Mouse (Mus musculus) macrophage (primary cell): ENCODE measurements around the gene Rpl27. TPM values are rescaled to one million over a fixed set of nuclear protein-coding genes. Genes with fewer than 3 reads are reported as not detected.
"Not testable (repeated sequence)": the region's sequence is repeated elsewhere in the genome, so short reads cannot be mapped to it uniquely, and the experiment has no call there.

ENCODE experiments used
- H3K27ac ChIP-seq: fragments of 350-480 bp; formaldehyde crosslinking; 2 replicates; pipeline ENCODE4 v1.9.0; 2021
- H3K36me3 ChIP-seq: fragments of 350-480 bp; formaldehyde crosslinking; 2 replicates; pipeline ENCODE4 v1.9.0; 2021; ENCODE audit errors: inconsistent target
- H3K4me3 ChIP-seq: fragments of 350-480 bp; formaldehyde crosslinking; 2 replicates; pipeline ENCODE4 v1.9.0; 2021; ENCODE audit errors: inconsistent target
- H3K79me2 ChIP-seq: fragments of 350-480 bp; formaldehyde crosslinking; 2 replicates; pipeline ENCODE4 v1.9.0; 2021; ENCODE audit errors: inconsistent target
- WGBS: methylation state at CpG from one replicate; pipeline ENCODE4 v1.1.7; 2026; ENCODE audit warnings: inconsistent platforms; ENCODE audit not compliant: missing documents; 5-methylcytosine and 5-hydroxymethylcytosine counted together
- polyA plus RNA-seq: library from polyadenylated mRNA; stranded (reverse); fragments of 250-400 nt; gene quantifications from 3 replicates; pipeline ENCODE4 v1.2.4, GENCODE M21; 2018; ENCODE audit warnings: inconsistent platforms

Gene Rpl27
- polyA plus RNA-seq, 1 experiment from 2014 or later = 158 TPM

DNA sequence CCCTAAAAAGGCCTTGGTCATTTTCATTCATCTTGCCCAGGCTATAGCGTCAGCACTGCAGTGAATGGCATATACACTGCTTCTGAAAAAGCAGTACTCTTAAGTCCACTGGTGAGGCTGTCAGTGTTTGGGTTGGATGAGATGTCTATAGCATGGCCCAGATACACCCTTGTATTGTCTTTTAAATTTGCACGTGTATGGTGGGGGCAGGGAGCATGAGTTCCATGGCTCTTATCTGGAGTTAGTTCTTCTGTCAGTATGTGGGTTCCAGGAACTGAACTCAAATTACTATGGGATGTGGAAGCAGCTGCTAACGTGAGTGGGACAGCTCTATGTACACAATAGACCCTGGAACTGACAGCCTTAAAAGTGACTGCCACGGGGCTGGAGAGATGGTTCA lies 6.3 kb upstream of the Rpl27 start:
- Histone ChIP-seq H3K4me3 (no peak overlapping the region), H3K36me3 (peaks cover 35% of the 10 kb centered on the region), H3K27ac (no peak overlapping the region), H3K79me2 (no peaks in the 10 kb centered on the region)
- 85% methylated on average over 4 of the region's 4 CpGs for WGBS

DNA sequence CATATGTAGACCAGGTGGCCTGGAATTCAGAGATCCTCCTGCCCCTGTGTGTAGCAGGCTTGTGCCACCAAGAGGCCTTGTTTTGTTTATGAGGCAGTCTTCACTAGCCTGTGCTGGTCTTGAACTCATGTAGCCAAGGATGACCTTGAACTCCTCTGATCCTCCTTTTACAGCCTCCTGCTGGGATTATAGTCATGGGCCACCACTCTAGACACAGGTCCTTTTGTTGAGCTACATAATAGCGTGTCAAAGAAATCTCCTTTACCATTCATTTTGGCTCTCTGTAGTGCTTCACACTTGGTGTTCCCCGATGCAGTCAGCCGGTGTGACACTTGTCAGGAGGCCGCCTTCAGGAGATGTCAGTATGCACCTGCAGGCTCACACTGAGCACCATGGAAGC lies 5.2 kb upstream of the Rpl27 start:
- Histone ChIP-seq H3K4me3 (no peak overlapping the region), H3K27ac (no peak overlapping the region), H3K79me2 (no peaks in the 10 kb centered on the region), H3K36me3 (peaks cover 24% of the 10 kb centered on the region)
- WGBS = 98% methylated on average over 4 of the region's 4 CpGs

DNA sequence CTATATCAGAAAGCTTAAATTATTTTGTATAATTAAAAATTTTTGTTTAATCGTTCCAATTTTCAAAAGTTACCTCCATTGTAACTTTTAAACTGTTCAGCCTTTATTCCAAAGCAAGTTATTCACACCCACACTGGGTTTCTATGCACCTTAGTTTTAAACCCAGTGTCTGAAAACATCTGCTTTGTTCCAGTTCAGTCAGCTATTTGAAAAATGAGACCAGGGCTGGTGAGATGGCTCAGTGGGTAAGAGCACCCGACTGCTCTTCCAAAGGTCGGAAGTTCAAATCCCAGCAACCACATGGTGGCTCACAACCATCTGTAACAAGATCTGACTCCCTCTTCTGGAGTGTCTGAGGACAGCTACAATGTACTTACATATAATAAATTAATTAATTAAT lies 4.1 kb upstream of the Rpl27 start:
- H3K4me3 ChIP-seq, H3K79me2 ChIP-seq, H3K27ac ChIP-seq: not testable (repeated sequence)
- WGBS = 57% methylated on average over 2 of the region's 3 CpGs
- peaks cover 18% of the 10 kb centered on the region for H3K36me3 ChIP-seq

DNA sequence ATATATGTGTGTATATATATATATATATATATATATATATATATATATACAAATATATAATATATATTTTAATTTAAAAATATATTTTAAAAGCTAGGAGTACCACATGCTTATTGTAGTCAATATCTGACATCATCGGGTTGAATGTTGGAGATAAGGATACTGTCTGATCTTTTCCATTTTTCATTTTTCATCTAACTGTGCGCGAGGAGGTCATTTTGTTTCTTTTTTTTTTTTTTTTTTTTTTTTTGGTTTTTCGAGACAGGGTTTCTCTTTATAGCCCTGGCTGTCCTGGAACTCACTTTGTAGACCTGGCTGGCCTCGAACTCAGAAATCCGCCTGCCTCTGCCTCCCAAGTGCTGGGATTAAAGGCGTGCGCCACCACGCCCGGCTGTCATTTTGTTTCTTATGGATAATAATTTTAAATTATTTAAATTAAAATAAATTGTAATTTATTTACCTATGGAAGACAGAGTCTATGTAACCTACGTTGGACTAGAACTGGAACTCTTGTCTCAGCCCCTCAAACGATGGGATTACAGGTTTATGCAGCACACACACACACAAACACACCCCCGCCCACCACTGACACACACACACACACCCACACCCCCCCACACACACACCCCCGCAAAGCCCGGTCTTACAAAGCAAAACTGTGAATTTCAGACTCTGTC lies 510 bp upstream of the Rpl27 start:
- not testable (repeated sequence) for H3K27ac ChIP-seq
- peak overlapping the region; percentile 12; the same call in 1 of the 2 replicates for H3K4me3 ChIP-seq
- 28% methylated on average over 9 of the region's 15 CpGs for WGBS
- H3K79me2 ChIP-seq = peaks cover 27% of the 10 kb centered on the region
- peaks cover 18% of the 10 kb centered on the region; the same call in 1 of the 2 replicates for H3K36me3 ChIP-seq

DNA sequence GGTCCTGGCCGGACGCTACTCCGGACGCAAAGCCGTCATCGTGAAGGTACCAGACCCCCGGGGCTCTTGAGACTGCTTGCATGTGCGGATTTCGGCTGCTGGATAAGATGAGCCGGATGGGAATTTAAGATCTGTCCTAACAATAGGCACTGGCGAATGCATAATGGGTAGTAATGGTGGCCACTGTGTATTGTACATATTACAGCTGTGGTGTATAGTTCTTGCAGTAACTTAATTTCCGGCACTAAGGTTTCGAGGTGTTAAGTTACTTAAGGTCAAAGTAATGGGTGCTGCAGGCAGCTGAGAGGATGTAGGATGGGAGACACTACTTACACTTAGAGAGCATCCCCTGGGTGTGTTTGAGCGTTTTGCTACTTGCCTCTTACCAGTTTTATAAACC lies 662 bp downstream of the Rpl27 start:
- Histone ChIP-seq H3K79me2 (peaks cover 27% of the 10 kb centered on the region), H3K27ac (peak overlapping the region; percentile 43), H3K4me3 (peak overlapping the region; percentile 95), H3K36me3 (peaks cover 18% of the 10 kb centered on the region; the same call in 1 of the 2 replicates)
- WGBS = 0% methylated on average over 14 of the region's 14 CpGs

DNA sequence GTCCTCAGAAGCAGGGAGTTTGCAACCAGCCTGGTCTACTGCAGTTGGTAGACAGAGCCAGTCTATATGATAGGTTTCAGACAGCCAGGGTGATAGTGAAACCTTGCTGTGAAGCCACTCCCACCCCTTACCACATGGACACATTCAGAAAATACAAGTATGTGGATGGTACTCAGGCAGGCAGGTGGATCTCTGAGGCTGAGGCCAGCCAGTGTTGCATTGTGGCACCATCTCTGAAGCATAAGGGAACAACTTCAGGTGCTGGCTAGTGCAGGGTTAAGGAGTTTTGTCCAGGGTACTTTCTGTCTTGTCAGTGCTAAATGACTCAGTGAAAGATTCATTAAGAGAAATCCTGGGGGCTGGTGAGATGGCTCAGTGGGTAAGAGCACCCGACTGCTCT lies 4.2 kb downstream of the Rpl27 start:
- Histone ChIP-seq H3K27ac (no peak overlapping the region), H3K4me3 (no peak overlapping the region), H3K36me3 (peaks cover 18% of the 10 kb centered on the region; the same call in 1 of the 2 replicates), H3K79me2 (peaks cover 57% of the 10 kb centered on the region)
- 86% methylated on average over 1 of the region's 1 CpGs for WGBS

DNA sequence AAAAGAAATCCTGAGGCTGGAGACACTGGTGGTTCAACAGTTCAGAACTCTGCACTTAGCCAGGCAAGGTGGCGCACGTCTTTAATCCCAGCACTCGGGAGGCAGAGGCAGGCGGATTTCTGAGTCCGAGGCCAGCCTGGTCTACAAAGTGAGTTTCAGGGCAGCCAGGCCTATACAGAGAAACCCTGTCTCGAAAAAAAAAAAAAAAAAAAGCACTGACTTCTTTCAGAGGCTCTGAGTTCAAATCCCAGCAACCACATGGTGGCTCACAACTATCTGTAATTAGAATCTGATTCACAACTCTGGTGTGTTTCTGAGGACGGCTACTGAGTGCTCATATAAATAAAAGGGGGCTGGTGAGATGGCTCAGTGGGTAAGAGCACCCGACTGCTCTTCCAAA lies 4.8 kb downstream of the Rpl27 start:
- H3K4me3 ChIP-seq = not testable (repeated sequence)
- H3K36me3 ChIP-seq = peaks cover 18% of the 10 kb centered on the region; the same call in 1 of the 2 replicates

DNA sequence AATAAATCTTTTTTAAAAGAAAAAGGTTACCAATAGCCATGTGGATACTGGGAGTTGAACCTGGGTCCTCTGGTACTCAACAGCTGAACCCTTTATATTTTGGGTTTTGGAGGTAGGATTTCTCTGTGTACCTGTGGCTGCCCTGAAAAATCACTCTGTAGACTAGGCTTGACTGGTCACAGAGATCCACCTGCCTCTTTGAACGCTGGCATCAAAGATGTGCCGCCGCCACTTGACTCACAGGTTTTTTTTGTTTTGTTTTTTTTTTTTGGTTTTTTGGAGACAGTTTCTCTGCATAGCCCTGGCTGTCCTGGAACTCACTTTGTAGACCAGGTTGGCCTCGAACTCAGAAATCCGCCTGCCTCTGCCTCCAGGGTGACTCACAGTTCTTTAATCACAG lies 5.7 kb downstream of the Rpl27 start:
- 88% methylated on average over 5 of the region's 5 CpGs for WGBS
- H3K27ac ChIP-seq = peak overlapping the region; percentile 83
- H3K79me2 ChIP-seq = peaks cover 67% of the 10 kb centered on the region
- H3K36me3 ChIP-seq = peaks cover 27% of the 10 kb centered on the region; the same call in 1 of the 2 replicates
- H3K4me3 ChIP-seq = no peak overlapping the region

More for the DNA sequence above, 4.8 kb downstream of the Rpl27 start:
- 90% methylated on average over 2 of the region's 8 CpGs for WGBS
- peaks cover 63% of the 10 kb centered on the region for H3K79me2 ChIP-seq
- not testable (repeated sequence) for H3K27ac ChIP-seq

DNA sequence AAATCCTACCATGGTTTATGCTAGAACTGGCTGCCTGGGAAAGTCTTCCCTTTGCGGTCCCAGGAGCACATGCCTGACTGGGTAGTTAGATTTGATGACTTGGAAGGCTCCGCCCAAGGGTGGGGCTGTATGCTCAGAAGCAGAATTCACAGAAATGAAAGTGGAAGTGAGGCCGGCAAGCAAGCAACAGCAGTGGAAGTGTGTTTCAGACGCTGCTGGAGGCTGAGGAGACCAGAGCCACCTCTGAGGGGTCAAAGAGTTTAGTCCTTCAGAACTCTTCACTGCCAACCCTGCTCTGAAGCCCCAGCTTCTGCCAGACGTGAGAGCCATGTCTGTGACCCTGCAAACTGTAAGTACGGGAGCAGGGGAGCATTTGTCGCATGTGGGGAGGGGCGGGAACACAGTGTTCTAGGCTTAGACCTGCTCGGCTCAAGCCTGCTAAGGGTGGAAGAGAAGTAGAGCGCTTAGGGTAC lies 6.2 kb downstream of the Rpl27 start, which contains the start of gene Ifi35:
TSS of gene Ifi35 (plus strand) at position 134 of the 473 bp plus-strand sequence.
- H3K27ac ChIP-seq = peak within 1 kb of the TSS; percentile 83
- H3K79me2 ChIP-seq = peaks cover 67% of the 10 kb centered on the region
- H3K36me3 ChIP-seq = peaks cover 31% of the 10 kb centered on the region; the same call in 1 of the 2 replicates
- peak within 1 kb of the TSS; percentile 85 for H3K4me3 ChIP-seq
- 3% methylated on average over 10 of the region's 10 CpGs for WGBS

DNA sequence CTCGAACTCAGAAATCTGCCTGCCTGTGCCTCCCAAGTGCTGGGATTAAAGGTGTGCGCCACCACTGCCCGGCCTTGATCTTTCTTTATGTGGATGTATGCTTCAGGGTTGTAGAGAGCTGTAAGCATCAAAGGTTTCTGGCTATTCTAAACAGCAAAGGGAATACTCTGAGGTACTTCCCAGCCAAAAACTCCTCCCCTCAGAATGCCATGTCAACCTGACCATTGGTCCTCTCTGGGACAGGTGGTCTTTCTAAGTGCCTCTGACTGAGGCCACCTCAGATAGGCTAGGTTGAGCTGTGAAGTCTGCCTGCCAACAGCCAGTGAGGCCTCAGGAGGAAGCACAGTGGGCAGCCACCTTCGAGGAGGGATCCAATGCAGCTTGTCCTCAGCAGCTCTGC lies 6.8 kb downstream of the Rpl27 start:
- peaks cover 67% of the 10 kb centered on the region for H3K79me2 ChIP-seq
- H3K27ac ChIP-seq = peak overlapping the region; percentile 83
- WGBS = 10% methylated on average over 4 of the region's 4 CpGs
- H3K4me3 ChIP-seq = peak overlapping the region; percentile 85
- peaks cover 26% of the 10 kb centered on the region; the same call in 1 of the 2 replicates for H3K36me3 ChIP-seq

DNA sequence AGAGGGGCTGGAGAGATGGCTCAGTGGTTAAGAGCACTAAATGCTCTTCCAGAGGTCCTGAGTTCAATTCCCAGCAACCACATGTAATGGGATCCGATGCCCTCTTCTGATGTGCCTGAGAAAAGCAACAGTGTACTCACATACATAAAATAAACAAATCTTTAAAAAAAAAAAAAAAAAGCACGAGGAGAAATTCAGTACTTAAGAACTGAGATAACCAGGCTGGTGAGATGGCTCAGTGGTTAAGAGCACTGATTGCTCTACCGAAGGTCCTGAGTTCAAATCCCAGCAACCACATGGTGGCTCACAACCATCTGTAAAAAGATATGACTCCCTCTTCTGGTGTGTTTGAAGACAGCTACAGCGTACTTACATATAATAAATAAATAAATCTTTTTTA lies 7.5 kb downstream of the Rpl27 start:
- Histone ChIP-seq H3K27ac (peak overlapping the region; percentile 83; the same call in 1 of the 2 replicates), H3K36me3 (peaks cover 23% of the 10 kb centered on the region; the same call in 1 of the 2 replicates), H3K4me3 (peak overlapping the region; percentile 85), H3K79me2 (peaks cover 67% of the 10 kb centered on the region)
- WGBS = no CpG with 5 or more reads among the region's 4 CpGs

DNA sequence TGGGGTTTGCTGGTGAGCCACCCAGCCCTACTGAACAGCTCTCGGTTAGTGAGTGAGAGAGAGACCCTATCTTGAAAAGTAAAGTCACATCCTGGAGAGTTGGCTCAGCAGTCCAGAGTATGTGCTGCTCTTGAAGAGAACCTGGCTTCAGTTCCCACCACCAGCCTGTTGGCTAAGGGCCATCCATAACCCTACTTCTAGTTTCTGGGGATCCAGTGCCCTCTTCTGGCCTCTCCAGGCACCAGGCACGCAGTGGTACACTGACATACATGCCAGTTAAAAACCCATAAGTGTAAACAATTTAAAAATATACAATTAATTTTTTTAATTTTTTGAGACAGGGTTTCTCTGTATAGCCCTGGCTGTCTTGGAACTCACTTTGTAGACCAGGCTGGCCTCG lies 8.3 kb downstream of the Rpl27 start:
- 100% methylated on average over 2 of the region's 3 CpGs for WGBS
- H3K4me3 ChIP-seq = no peak overlapping the region
- peaks cover 26% of the 10 kb centered on the region; the same call in 1 of the 2 replicates for H3K36me3 ChIP-seq
- no peak overlapping the region for H3K27ac ChIP-seq
- H3K79me2 ChIP-seq = peaks cover 70% of the 10 kb centered on the region

DNA sequence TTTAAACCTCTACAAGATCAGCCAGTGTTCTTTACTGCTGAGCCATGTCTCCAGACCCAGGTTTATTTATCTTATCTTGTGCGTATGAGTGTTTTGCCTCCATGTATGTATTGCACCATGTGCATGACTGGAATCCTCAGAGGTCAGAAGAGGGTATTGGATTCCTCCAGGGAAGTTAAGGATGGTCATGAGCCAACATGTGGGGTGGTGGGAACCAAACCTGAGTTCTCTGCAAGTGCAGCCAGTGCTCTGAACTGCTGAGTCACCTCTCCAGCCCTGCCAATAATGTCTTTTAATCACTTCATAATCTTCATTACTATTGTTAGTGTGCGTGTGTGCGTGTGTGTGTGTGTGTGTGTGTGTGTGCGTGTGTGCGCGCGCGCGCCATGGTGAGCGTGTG lies 9.4 kb downstream of the Rpl27 start:
- Histone ChIP-seq H3K27ac (no peak overlapping the region), H3K36me3 (peaks cover 34% of the 10 kb centered on the region), H3K4me3 (no peak overlapping the region), H3K79me2 (peaks cover 82% of the 10 kb centered on the region)
- 91% methylated on average over 4 of the region's 10 CpGs for WGBS

DNA sequence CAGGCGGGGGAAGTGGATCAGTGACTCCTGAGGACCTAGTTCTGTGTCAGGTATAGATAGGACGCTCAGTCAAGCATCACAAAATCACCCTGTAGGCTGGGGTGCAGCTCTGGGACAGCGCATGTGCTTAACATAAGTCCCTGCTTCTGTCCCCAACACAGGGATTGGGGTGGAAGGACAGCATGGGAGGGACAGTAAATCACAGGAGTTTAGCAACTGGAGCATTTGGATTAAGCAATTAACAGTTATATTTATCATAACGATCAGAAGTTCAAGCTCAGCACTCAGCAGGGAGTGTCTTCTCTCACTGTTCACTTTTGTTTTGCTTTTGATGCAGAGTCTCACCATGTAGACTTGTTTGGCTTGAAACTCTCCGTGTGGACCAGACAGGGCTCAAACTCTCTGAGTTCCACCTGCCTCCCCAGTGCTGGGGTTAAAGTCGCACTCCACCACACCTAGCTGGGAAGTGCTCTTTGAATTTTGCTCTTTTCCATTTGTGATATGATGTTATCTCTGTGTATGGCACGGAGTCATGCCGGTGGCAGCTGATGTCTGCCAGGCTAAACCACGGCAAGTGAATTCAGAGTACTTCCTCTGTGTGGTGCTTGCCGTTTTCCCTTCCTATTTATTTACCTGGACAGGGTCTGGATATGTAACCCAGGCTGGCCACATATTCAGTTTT lies 10.1 kb downstream of the Rpl27 start:
- 49% methylated on average over 10 of the region's 10 CpGs for WGBS
- peaks cover 89% of the 10 kb centered on the region for H3K79me2 ChIP-seq
- H3K36me3 ChIP-seq = peaks cover 41% of the 10 kb centered on the region
- no peak overlapping the region for H3K4me3 ChIP-seq
- H3K27ac ChIP-seq = no peak overlapping the region

DNA sequence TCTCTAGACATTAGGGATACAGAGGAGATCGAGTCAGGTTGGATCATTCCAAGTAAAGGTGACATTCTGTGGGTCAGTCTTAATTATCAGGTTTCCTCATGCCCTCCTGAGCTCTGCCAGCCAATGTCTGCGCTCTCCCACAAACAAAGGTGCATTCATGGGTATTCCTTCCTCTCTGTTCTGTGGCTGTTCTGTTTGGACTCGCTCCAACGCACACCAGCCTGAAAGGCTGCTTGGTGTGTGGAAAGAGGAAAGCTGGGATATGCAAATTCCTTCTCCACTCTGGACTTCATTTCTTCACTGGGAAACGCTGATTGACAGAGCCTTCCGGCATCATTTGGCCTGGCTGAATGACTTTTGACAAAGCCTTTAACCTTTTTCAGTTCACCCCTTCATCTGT lies 12.6 kb downstream of the Rpl27 start:
- Histone ChIP-seq H3K36me3 (peaks cover 65% of the 10 kb centered on the region), H3K27ac (no peak overlapping the region), H3K79me2 (peaks cover 84% of the 10 kb centered on the region), H3K4me3 (no peak overlapping the region)
- 89% methylated on average over 6 of the region's 6 CpGs for WGBS
